Mouse (Mus musculus) heart, embryonic 16.5 days (tissue): Measurements from ENCODE around the gene Dnajc7. TPM values are rescaled to one million over a fixed set of nuclear protein-coding genes. Genes with fewer than 3 reads are reported as not detected.
A peak's percentile ranks its signal among the peaks of the same experiment; 100 is the strongest.
"Not testable (repeated sequence)": the region's sequence is repeated elsewhere in the genome, so short reads cannot be mapped to it uniquely, and the experiment has no call there.

ENCODE experiments used
- ATAC-seq: fragments of 200-750 bp; cut with Nextera tagmentation; replicated peaks from 2 replicates; pipeline ENCODE4 v1.8.0; 2017; ENCODE audit warnings: moderate number of reproducible peaks; ENCODE audit not compliant: insufficient read depth, low FRiP score; ENCODE audit errors: extremely low read depth
- H3K27ac ChIP-seq: fragments of 300-500 bp; sonication (generic); 2 replicates; pipeline ENCODE4 v1.5.1; 2014; ENCODE audit warnings: mild to moderate bottlenecking, low read length, control low read depth, moderate library complexity
- H3K27me3 ChIP-seq: fragments of 300-500 bp; sonication (generic); 2 replicates; pipeline ENCODE4 v1.6.1; 2014; ENCODE audit warnings: low read length, mixed read lengths; ENCODE audit not compliant: control insufficient read depth, insufficient read depth
- H3K36me3 ChIP-seq: fragments of 300-500 bp; sonication (generic); 2 replicates; pipeline ENCODE4 v1.6.1; 2014; ENCODE audit not compliant: control insufficient read depth, insufficient read depth
- H3K4me1 ChIP-seq: fragments of 300-500 bp; sonication (generic); 2 replicates; pipeline ENCODE4 v1.6.1; 2014; ENCODE audit warnings: low read length, mixed read lengths; ENCODE audit not compliant: control insufficient read depth, insufficient read depth
- H3K4me2 ChIP-seq: fragments of 300-500 bp; sonication (generic); 2 replicates; pipeline ENCODE4 v1.6.1; 2014; ENCODE audit warnings: low read depth, mild to moderate bottlenecking, control low read depth, low read length
- H3K4me3 ChIP-seq: fragments of 300-500 bp; sonication (generic); 2 replicates; pipeline ENCODE4 v1.5.1; 2014; ENCODE audit warnings: mild to moderate bottlenecking, control low read depth, low read length
- H3K9ac ChIP-seq: fragments of 300-500 bp; sonication (generic); 2 replicates; pipeline ENCODE4 v1.6.1; 2014; ENCODE audit warnings: low read length, control low read depth
- H3K9me3 ChIP-seq: fragments of 300-500 bp; sonication (generic); replicated peaks from 2 replicates; pipeline ENCODE4 v1.6.1; 2016; ENCODE audit warnings: low read length; ENCODE audit not compliant: control insufficient read depth
- WGBS: fragments of 180-500 bp; shearing (Covaris S2); extraction: QIAGEN DNeasy Blood & Tissue Kit; methylation state at CpG from one replicate; pipeline ENCODE4 v1.1.7; 2014; 5-methylcytosine and 5-hydroxymethylcytosine counted together
- polyA plus RNA-seq: library from polyadenylated mRNA; unstranded; fragments of >200 nt; fragmentation: Nextera tagmentation; extraction: Ambion mirVana; gene quantifications from 2 replicates; pipeline ENCODE4 v1.2.1, GENCODE M21; 2015

Dnajc7 gene
- 219 and 228 TPM in 2 replicates for polyA plus RNA-seq

DNA sequence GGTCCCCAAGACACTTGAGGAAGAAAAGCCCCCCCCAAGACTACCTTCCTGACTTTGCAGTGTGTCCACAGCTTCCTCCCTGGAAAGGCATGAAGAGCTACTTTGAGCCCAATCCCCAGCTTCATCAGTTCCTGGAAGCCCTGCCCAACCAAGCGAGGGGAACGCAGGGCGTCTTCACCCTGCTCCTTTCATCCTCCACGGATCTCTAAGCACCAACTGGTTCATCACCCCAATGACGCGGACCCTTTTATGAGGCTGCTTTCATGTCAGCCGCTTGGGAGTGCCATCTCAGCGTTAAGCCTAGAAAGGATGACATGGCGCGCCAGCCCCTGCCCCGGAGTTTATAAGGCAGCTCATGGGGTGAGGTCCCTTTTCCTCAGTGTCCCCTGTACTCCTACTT lies at the start of gene Dnajc7:
Gene Dnajc7, minus strand, starts transcription at position 187 of the 400 bp plus-strand sequence.
- Histone ChIP-seq H3K27ac (peak within 1 kb of the TSS; percentile 94), H3K9ac (peak within 1 kb of the TSS; percentile 90), H3K27me3 (no peaks in the 10 kb centered on the region), H3K4me3 (peak within 1 kb of the TSS; percentile 83), H3K4me1 (peaks cover 28% of the 10 kb centered on the region), H3K9me3 (no peaks in the 10 kb centered on the region), H3K4me2 (peak within 1 kb of the TSS; percentile 97), H3K36me3 (peaks cover 4% of the 10 kb centered on the region; the same call in 1 of the 2 replicates)
- 5% methylated on average over 11 of the region's 11 CpGs for WGBS
- ATAC-seq: no peak

DNA sequence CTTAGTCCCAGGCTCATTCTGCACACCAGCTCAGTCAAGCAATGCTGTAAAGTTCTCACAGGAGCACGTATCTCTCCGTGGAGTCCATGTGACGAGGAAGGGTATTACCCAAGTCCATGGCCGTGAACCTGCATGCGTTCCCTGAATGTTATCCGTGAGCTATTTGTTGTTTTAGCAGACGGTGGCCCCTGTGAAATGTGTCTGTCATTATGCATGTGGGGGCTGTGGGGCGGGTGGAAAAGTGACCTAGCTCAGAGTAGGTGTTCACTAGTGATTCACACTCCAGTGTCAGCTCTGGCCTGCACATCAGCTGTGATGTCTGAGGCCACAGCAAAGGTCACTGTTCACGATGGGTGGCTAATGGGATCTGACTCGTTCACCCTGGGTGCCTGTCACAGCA lies 39.8 kb upstream of the Dnajc7 start:
- no peak overlapping the region for H3K4me3 ChIP-seq
- H3K9me3 ChIP-seq: no peaks in the 10 kb centered on the region
- H3K27ac ChIP-seq: no peak overlapping the region
- H3K36me3 ChIP-seq: no peaks in the 10 kb centered on the region
- no peak for ATAC-seq
- 59% methylated on average over 10 of the region's 10 CpGs for WGBS
- H3K4me2 ChIP-seq: no peak overlapping the region
- no peaks in the 10 kb centered on the region for H3K27me3 ChIP-seq
- H3K9ac ChIP-seq: no peak overlapping the region
- H3K4me1 ChIP-seq: peaks cover 3% of the 10 kb centered on the region; the same call in 1 of the 2 replicates

DNA sequence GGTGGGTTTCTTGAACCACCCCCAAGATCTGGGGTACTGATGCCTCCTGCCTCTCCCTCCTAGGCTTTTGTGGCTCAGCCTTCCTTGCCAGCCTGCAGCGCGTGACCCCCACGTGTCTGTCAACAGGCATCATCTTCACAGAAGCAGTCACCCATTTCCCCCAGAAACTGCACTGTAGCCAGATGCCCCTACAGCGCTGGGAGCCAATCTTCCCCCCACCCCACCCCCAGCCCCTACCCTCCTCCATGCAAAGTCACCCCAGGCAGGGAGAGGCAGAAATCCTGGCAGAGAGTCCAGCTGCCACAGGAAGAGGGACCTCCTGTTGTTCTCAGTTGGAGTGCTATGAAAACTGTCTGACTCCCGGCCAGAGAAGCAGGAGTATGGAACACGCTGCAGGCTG lies 36.5 kb upstream of the Dnajc7 start:
- no peaks in the 10 kb centered on the region for H3K36me3 ChIP-seq
- H3K4me1 ChIP-seq: peaks cover 3% of the 10 kb centered on the region; the same call in 1 of the 2 replicates
- peak overlapping the region; percentile 19; the same call in 1 of the 2 replicates for H3K4me2 ChIP-seq
- H3K27me3 ChIP-seq: peaks cover 10% of the 10 kb centered on the region
- 10% methylated on average over 6 of the region's 6 CpGs for WGBS
- no peak overlapping the region for H3K27ac ChIP-seq
- no peak overlapping the region for H3K4me3 ChIP-seq
- no peak for ATAC-seq
- H3K9me3 ChIP-seq: no peaks in the 10 kb centered on the region
- 0 out of 2 replicates have a peak overlapping the region, but pooled peaks have one; percentile 7 for H3K9ac ChIP-seq

DNA sequence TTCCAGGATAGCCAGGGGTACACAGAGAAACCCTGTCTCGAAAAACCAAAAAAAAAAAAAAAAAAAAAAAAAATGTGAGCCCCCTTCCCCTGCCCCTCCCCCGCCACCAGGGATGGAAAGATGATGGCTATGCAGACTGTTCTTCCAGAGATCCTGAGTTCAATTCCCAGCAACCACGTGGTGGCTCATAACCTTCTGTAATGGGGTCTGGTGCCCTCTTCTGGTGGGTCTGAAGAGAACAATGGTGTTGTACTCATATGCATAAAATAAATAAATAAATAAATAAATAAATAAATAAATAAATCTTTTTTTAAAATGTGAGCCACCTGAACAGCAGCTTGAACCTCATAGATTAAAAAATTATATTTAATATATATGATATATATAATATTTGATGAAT lies 35.6 kb upstream of the Dnajc7 start:
- not testable (repeated sequence) for H3K36me3 ChIP-seq, H3K27ac ChIP-seq, H3K9ac ChIP-seq, ATAC-seq, H3K9me3 ChIP-seq, H3K4me1 ChIP-seq, H3K4me2 ChIP-seq, H3K4me3 ChIP-seq
- 56% methylated on average over 2 of the region's 3 CpGs for WGBS
- peaks cover 18% of the 10 kb centered on the region for H3K27me3 ChIP-seq

DNA sequence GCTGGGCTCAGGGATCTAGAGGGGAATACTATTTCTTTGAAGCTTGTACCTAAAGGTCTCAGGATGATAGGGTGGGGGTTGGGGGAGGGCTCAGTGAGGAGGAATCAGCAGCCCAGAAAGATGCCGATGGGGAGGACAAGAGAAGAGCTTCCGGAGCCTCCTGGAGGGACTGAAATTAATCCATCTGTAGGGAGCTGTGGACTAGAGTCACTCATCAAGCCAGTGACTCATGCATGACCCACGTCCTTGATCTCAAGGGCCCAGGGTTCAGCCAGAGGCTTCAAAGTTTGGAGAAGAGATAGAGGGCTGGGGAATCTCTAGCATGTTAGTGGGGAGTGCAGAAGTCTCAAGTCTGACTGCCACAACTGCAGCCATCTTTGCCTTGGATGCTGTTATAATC lies 31.8 kb upstream of the Dnajc7 start:
- H3K4me1 ChIP-seq: peaks cover 3% of the 10 kb centered on the region; the same call in 1 of the 2 replicates
- no peak for ATAC-seq
- whole genome bisulfite sequencing: 16% methylated on average over 3 of the region's 3 CpGs
- no peak overlapping the region for H3K4me3 ChIP-seq
- H3K27me3 ChIP-seq: peaks cover 32% of the 10 kb centered on the region
- H3K9ac ChIP-seq: no peak overlapping the region
- no peak overlapping the region for H3K27ac ChIP-seq
- no peak overlapping the region for H3K4me2 ChIP-seq
- no peaks in the 10 kb centered on the region for H3K9me3 ChIP-seq
- no peaks in the 10 kb centered on the region for H3K36me3 ChIP-seq

DNA sequence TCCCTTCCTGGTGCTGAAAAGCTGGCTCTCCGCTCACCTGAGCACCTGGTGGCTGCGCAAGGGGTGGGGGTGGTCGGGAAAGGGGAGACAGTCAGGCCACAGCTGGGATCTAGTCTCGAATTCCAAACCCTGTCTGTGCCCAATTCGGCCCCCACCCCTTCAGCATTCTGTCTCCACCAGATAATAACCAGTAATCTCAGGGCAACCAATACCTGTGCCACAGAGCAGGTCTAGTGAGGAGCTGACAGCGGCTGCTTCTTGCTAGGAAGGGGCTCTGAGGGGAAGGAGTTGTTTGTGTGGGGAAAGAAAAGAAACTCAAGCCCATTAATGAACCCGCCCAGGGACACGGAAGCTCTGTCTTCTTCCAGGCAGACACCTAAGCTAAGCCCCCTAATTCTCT lies 31.2 kb upstream of the Dnajc7 start:
- H3K27ac ChIP-seq: no peak overlapping the region
- no peak overlapping the region for H3K4me3 ChIP-seq
- WGBS: 17% methylated on average over 8 of the region's 8 CpGs
- H3K9ac ChIP-seq: no peak overlapping the region
- peaks cover 32% of the 10 kb centered on the region for H3K27me3 ChIP-seq
- H3K4me1 ChIP-seq: peaks cover under 1% of the 10 kb centered on the region; the same call in 1 of the 2 replicates
- H3K9me3 ChIP-seq: no peaks in the 10 kb centered on the region
- no peaks in the 10 kb centered on the region for H3K36me3 ChIP-seq
- ATAC-seq: no peak
- no peak overlapping the region for H3K4me2 ChIP-seq

DNA sequence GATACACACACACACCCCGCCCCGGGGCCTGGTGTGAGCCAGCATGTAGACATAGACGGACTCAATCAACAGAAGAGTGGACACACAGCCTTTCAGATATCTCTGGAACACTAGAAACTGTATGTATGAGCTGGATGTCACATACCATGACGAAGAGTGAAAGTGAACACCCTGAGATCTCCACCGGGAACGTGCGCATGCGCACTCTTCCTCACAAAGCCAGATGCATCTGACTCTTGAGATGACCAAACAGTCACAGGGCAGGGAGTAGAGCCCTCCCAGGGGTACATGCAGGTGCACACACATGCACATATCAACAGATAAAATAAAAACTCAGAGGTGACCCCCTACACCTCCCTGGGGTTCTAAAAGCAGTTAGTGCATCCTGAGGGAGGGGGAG lies 28.4 kb upstream of the Dnajc7 start:
- ATAC-seq: no peak
- H3K4me2 ChIP-seq: no peak overlapping the region
- WGBS: 82% methylated on average over 8 of the region's 8 CpGs
- no peak overlapping the region for H3K27ac ChIP-seq
- H3K4me1 ChIP-seq: no peaks in the 10 kb centered on the region
- H3K9ac ChIP-seq: no peak overlapping the region
- no peak overlapping the region for H3K4me3 ChIP-seq
- no peaks in the 10 kb centered on the region for H3K36me3 ChIP-seq
- peaks cover 29% of the 10 kb centered on the region for H3K27me3 ChIP-seq
- H3K9me3 ChIP-seq: no peaks in the 10 kb centered on the region

DNA sequence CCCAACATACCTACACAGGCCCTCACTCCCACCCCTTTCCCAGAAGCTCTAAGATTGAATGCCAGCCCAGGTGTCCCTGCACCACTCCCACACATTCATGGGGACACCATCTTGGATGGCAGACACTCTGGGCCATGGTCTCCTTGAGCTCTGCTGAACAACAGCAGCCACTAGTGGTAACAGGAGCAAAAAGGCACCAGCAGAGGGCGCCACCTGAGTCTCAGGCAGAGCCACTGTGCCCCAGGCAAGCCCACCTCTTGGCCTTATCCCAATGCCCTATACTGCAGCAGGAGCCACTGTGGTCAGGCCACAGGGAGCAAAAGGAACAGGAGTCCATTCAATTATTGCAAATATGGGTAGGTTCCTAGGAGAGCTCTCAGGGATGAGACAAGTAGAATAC lies 26.3 kb upstream of the Dnajc7 start:
- Histone ChIP-seq H3K4me3 (no peak overlapping the region), H3K36me3 (no peaks in the 10 kb centered on the region), H3K4me2 (no peak overlapping the region), H3K9ac (no peak overlapping the region), H3K27me3 (peaks cover 23% of the 10 kb centered on the region), H3K9me3 (no peaks in the 10 kb centered on the region), H3K27ac (no peak overlapping the region), H3K4me1 (no peaks in the 10 kb centered on the region)
- WGBS: 3% methylated on average over 1 of the region's 1 CpGs
- no peak for ATAC-seq

DNA sequence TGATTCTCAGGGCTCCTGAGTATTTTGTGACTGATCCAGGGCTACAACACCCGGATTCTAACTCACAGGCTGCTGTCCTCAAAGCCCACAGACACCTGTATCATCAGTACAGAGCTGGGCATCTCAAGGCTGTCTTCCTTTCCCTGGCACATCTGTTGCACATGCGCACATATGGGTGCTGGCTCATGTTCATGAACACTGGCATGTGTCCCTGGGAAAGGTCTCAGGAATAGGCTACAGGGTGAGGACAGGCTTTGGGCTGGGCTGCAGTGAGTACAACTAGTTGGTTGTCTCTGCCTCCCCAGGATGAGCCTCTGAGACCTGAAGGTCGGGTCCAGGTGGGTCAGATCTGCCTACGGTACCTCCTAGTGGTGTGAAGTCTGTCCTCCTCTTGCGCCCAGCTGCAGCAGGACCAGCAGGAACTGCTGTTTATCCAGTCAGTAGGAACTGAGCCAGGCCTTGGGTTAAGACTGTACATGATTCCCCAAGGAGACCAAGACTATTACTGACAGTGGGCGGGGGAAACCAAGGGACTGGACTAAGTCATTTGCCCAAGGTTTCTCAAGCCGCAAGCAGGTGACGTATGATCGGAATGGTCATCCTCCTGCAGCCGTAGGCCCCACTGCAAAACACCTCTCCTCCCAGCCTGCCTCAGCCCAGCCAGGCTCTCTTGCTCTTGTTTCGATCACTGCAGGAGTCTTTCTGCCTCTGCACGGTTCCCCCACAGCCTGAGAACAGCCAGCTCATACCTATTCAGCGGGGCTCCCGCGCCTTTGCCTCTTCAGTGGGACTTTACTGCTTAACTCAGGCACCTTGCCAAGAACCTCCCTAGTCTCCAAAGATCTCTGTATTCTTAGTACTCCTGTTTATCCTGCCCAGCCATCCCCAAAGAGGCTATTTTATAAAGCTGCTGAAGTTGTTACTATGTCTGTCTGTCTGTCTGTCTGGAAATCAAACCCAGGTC lies 23.9 kb upstream of the Dnajc7 start:
- no peaks in the 10 kb centered on the region for H3K9me3 ChIP-seq
- no peak overlapping the region for H3K27ac ChIP-seq
- H3K4me3 ChIP-seq: no peak overlapping the region
- H3K9ac ChIP-seq: no peak overlapping the region
- H3K4me2 ChIP-seq: no peak overlapping the region
- H3K4me1 ChIP-seq: peaks cover 2% of the 10 kb centered on the region
- peaks cover 19% of the 10 kb centered on the region for H3K27me3 ChIP-seq
- no peaks in the 10 kb centered on the region for H3K36me3 ChIP-seq
- no peak for ATAC-seq
- 59% methylated on average over 15 of the region's 15 CpGs for WGBS
